Mouse (Mus musculus): ENCODE measurements at regions not wholly inside any gene's neighbourhood (a gene's known extent, or its start where the extent isn't known, plus 50 kb on each side); places are given as distances from the start of the nearest gene placed in this dataset.

- 94% methylated on average over 3 of the region's 3 CpGs for whole genome bisulfite sequencing
- Histone ChIP-seq H3K4me1 (peaks cover 4% of the 10 kb centered on the region; the same call in 1 of the 2 replicates), H3K9me3 (no peaks in the 10 kb centered on the region), H3K4me3 (no peak overlapping the region), H3K9ac (no peak overlapping the region), H3K4me2 (replicated peaks) (no peak overlapping the region), H3K36me3 (no peaks in the 10 kb centered on the region), H3K27ac (no peak overlapping the region), H3K27me3 (replicated peaks) (no peaks in the 10 kb centered on the region)
- no peak for ATAC-seq (ENCODE audit: low FRiP score, low read depth)
Observed at GRCm38 (mm10) chr6:51678743-51679142, 155.0 kb downstream of the Snx10 start.

GRCm38 (mm10) chr6:51680239-51680857, 156.6 kb downstream of the Snx10 start:
- no peaks in the 10 kb centered on the region for H3K27me3 ChIP-seq (replicated peaks)
- 56% methylated on average over 10 of the region's 10 CpGs for WGBS
- ATAC-seq (ENCODE audit: low FRiP score, low read depth) = no peak
- H3K9ac ChIP-seq = no peak overlapping the region
- H3K27ac ChIP-seq = no peak overlapping the region
- H3K4me1 ChIP-seq = peaks cover 4% of the 10 kb centered on the region; the same call in 1 of the 2 replicates
- no peaks in the 10 kb centered on the region for H3K9me3 ChIP-seq
- no peak overlapping the region for H3K4me2 ChIP-seq (replicated peaks)
- no peaks in the 10 kb centered on the region for H3K36me3 ChIP-seq
- H3K4me3 ChIP-seq = no peak overlapping the region

GRCm38 (mm10) chr6:51683131-51683530, 159.4 kb downstream of the Snx10 start:
- Histone ChIP-seq H3K4me1 (no peaks in the 10 kb centered on the region; the same call in 1 of the 2 replicates), H3K4me2 (replicated peaks) (no peak overlapping the region), H3K4me3 (no peak overlapping the region), H3K9ac (no peak overlapping the region), H3K9me3 (no peaks in the 10 kb centered on the region), H3K27me3 (replicated peaks) (no peaks in the 10 kb centered on the region), H3K27ac (no peak overlapping the region), H3K36me3 (no peaks in the 10 kb centered on the region)
- no peak for ATAC-seq (ENCODE audit: low FRiP score, low read depth)
- WGBS = 94% methylated on average over 5 of the region's 5 CpGs

- no peak for ATAC-seq (ENCODE audit: low FRiP score, low read depth)
Observed at GRCm38 (mm10) chr6:51685651-51686287, 162.1 kb downstream of the Snx10 start.

DNA sequence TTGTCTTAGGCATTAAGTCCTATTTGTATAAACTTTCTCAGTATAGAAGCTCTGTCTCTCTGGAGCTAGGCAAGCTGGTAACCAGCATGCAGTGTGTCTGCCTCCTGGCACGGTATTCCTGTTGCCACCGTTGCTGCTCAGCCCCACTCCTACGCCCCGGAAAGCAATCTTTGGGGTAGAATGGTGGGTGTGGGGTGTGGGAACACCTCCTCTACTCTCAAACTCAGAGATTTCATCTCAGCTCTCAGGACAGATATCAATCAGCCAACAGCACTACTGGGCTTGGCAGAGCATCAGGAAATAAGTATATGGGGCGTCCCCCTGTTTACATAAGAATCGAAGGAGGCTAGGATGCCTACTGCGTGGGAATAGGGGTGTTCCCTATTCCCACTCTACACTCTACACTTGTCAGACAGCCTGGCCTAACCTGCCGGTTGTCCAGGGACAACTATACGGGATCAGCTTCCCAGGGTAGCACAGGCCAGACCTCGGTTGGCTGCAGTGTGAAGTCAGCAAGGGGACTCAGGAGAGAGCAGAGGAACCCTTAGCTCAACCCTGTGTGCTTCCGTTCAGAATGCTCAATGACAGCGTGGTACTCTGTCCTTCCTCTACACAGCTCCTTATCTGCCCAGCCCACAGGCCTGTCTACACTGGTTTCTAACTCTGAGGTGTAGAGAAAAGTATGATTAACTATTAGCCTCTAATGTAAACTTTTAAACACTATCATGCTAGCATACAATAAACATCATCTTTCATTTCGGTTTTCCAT, 167.3 kb downstream of the Snx10 start:
- 86% methylated on average over 13 of the region's 13 CpGs for WGBS
- Histone ChIP-seq H3K36me3 (no peaks in the 10 kb centered on the region), H3K4me3 (no peak overlapping the region), H3K4me1 (no peaks in the 10 kb centered on the region), H3K4me2 (replicated peaks) (no peak overlapping the region), H3K9me3 (no peaks in the 10 kb centered on the region), H3K27me3 (replicated peaks) (no peaks in the 10 kb centered on the region), H3K9ac (no peak overlapping the region), H3K27ac (no peak overlapping the region)
- no peak for ATAC-seq (ENCODE audit: low FRiP score, low read depth)

More at GRCm38 (mm10) chr6:51685651-51686287, 162.1 kb downstream of the Snx10 start:
- Histone ChIP-seq H3K4me1 (no peaks in the 10 kb centered on the region; the same call in 1 of the 2 replicates), H3K9ac (no peak overlapping the region), H3K36me3 (no peaks in the 10 kb centered on the region), H3K9me3 (no peaks in the 10 kb centered on the region), H3K4me2 (replicated peaks) (no peak overlapping the region), H3K27me3 (replicated peaks) (no peaks in the 10 kb centered on the region), H3K4me3 (no peak overlapping the region), H3K27ac (no peak overlapping the region)
- WGBS = 63% methylated on average over 8 of the region's 8 CpGs

DNA sequence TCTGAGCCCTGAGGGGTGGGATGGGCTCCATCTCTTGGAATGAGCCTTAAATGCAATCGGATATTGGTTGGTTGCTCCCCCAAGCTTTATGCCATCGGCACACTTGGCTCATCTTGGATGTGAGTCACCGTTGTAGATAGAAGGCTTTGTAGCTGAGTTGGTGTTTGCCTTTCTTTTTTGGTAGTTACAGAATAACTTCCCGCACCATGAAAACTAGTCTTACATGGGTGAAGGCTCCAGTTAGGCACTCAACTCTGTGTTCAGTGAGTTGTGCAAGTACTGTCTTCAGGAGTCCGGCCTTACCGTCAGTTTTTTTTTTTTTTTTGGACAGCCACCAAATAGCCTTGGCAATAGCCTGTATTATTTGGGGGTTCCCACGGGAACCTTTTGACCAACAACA, 170.3 kb downstream of the Snx10 start:
- 92% methylated on average over 7 of the region's 7 CpGs for WGBS
- ATAC-seq (ENCODE audit: low FRiP score, low read depth) = no peak
- Histone ChIP-seq H3K9me3 (no peaks in the 10 kb centered on the region), H3K4me3 (no peak overlapping the region), H3K4me2 (replicated peaks) (no peak overlapping the region), H3K4me1 (no peaks in the 10 kb centered on the region), H3K27ac (no peak overlapping the region), H3K27me3 (replicated peaks) (no peaks in the 10 kb centered on the region), H3K9ac (no peak overlapping the region), H3K36me3 (no peaks in the 10 kb centered on the region)

DNA sequence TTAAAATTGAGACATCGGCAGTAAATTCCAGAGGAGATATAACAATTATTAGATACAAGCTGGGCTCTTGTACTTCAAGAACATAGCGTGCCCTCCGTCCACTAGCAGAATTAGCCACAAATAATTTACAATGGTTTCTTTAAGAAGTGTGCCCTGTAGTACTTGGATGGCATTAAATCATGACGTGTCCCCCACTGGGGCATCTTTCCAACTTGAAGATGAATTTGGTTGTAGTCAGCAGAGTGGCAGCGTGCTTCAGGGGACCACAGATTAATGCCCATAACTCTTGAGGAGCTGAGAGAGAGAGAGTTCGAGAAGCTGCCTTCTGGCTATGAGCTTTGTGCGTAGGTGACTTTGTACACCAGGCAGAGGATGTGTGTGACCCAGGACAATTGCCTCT, 172.7 kb downstream of the Snx10 start:
- Histone ChIP-seq H3K27me3 (replicated peaks) (no peaks in the 10 kb centered on the region), H3K4me1 (no peaks in the 10 kb centered on the region), H3K9ac (no peak overlapping the region), H3K4me2 (replicated peaks) (no peak overlapping the region), H3K27ac (no peak overlapping the region), H3K36me3 (no peaks in the 10 kb centered on the region), H3K9me3 (no peaks in the 10 kb centered on the region), H3K4me3 (no peak overlapping the region)
- 60% methylated on average over 7 of the region's 7 CpGs for WGBS
- no peak for ATAC-seq (ENCODE audit: low FRiP score, low read depth)

GRCm38 (mm10) chr6:51697754-51698153, 174.1 kb downstream of the Snx10 start:
- Histone ChIP-seq H3K9me3 (no peaks in the 10 kb centered on the region), H3K9ac (no peak overlapping the region), H3K36me3 (no peaks in the 10 kb centered on the region), H3K4me1 (no peaks in the 10 kb centered on the region), H3K27me3 (replicated peaks) (no peaks in the 10 kb centered on the region), H3K27ac (no peak overlapping the region), H3K4me3 (no peak overlapping the region), H3K4me2 (replicated peaks) (no peak overlapping the region)
- no peak for ATAC-seq (ENCODE audit: low FRiP score, low read depth)
- WGBS = 88% methylated on average over 3 of the region's 3 CpGs

GRCm38 (mm10) chr6:51698244-51698643, 174.5 kb downstream of the Snx10 start:
- ATAC-seq (ENCODE audit: low FRiP score, low read depth) = no peak
- Histone ChIP-seq H3K4me1 (0 out of 2 replicates have a peak, but pooled peaks cover 1% of the 10 kb centered on the region), H3K9me3 (no peaks in the 10 kb centered on the region), H3K36me3 (no peaks in the 10 kb centered on the region), H3K4me2 (replicated peaks) (no peak overlapping the region), H3K27me3 (replicated peaks) (no peaks in the 10 kb centered on the region), H3K9ac (no peak overlapping the region), H3K27ac (no peak overlapping the region), H3K4me3 (no peak overlapping the region)
- 69% methylated on average over 4 of the region's 4 CpGs for WGBS

DNA sequence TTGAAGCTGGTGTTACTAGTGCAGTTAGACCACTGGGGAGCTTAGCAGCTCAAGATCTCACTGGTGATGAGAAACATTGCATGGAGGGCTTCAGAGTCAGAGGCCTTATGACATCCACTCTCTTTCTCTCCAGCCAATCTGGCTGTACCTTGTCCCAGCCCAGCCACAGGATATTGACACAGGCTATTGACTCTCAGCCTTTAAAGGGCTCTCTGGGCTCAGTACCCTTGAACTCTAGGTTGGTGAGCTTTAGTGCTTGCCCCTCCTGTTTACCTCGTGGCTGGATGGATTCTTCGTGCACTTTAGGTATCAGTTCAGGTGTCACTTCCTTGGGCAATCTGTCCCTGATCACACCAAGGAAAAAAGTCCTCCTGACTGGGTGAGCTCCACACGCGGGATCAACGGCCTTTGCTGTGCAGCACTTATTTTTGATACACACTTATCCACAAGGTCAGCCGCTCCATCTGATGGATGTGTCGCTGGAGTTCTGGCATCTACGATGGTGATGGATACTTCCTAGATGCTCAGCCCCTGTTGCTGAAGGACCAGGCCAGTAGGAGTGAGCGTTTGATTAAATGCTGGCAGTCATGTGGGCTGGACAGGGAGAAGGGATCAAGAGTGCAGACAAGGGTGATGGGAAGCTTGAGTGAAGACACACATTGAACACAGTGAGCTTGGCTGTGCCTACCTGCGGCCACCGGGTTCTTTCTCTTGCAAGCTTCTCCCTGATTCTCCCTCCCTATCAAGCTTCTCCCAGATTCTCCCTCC, 177.7 kb downstream of the Snx10 start:
- H3K36me3 ChIP-seq = no peaks in the 10 kb centered on the region
- H3K9ac ChIP-seq = no peak overlapping the region
- 94% methylated on average over 11 of the region's 11 CpGs for WGBS
- H3K4me2 ChIP-seq (replicated peaks) = no peak overlapping the region
- no peak overlapping the region for H3K4me3 ChIP-seq
- no peak overlapping the region for H3K27ac ChIP-seq
- H3K27me3 ChIP-seq (replicated peaks) = no peaks in the 10 kb centered on the region
- no peaks in the 10 kb centered on the region for H3K9me3 ChIP-seq
- ATAC-seq (ENCODE audit: low FRiP score, low read depth) = no peak
- 0 out of 2 replicates have a peak, but pooled peaks cover 3% of the 10 kb centered on the region for H3K4me1 ChIP-seq

DNA sequence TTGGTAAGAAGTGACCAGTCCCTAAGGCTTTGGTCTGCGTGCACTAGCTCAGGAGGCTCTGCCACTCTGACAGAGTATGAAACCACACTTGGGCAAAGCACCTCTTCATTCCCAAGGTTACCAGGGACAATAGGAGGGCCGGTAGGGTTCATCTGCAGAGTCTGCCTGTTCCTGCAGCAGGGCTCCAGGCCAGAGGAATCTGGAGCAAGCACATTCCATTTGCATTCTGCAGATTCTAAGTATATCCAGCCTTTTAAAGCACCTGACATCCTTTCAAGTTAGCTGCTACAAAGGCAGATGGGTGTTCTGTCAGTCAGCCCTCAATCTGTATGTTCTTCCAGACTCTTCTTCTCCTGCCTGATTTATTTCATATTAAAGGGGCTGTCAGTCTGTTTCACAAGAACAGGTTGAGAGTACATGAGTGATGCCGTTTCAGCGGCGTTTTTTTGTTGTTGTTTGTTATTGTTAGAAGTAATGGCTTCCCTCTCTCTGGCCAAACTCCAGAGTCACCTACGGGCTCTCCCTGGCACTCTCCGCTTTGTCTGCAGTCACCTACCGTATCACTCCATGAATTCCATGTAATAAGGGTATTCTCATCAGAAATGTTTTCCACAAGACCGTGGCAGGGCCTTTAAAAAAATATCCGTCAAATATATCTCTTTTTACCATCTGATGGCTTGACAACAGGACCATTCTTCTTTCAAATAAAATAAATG, 178.9 kb downstream of the Snx10 start:
- Histone ChIP-seq H3K9ac (no peak overlapping the region), H3K27me3 (replicated peaks) (no peaks in the 10 kb centered on the region), H3K36me3 (no peaks in the 10 kb centered on the region), H3K27ac (no peak overlapping the region), H3K9me3 (no peaks in the 10 kb centered on the region), H3K4me2 (replicated peaks) (no peak overlapping the region), H3K4me1 (peaks cover 4% of the 10 kb centered on the region), H3K4me3 (no peak overlapping the region)
- 78% methylated on average over 10 of the region's 10 CpGs for WGBS
- ATAC-seq (ENCODE audit: low FRiP score, low read depth) = no peak
